Mouse (Mus musculus) stomach, embryonic 16.5 days (tissue): ENCODE data around the gene Smcr8. TPM values are rescaled to one million over a fixed set of nuclear protein-coding genes. Genes with fewer than 3 reads are reported as not detected.
"Not testable (repeated sequence)": the region's sequence is repeated elsewhere in the genome, so short reads cannot be mapped to it uniquely, and the experiment has no call there.

Experiments used
- ATAC-seq: fragments of 200-750 bp; cut with Nextera tagmentation; 2 replicates; pipeline ENCODE4 v1.8.0; 2017; ENCODE audit warnings: moderate number of reproducible peaks, moderate TSS enrichment; ENCODE audit not compliant: insufficient read depth, low FRiP score
- H3K27ac ChIP-seq: fragments of 300-500 bp; sonication (generic); 2 replicates; pipeline ENCODE4 v1.5.1; 2014; ENCODE audit warnings: low read length
- H3K27me3 ChIP-seq: fragments of 300-500 bp; sonication (generic); 2 replicates; pipeline ENCODE4 v1.6.1; 2014; ENCODE audit warnings: low read length, control low read depth, mixed read lengths; ENCODE audit not compliant: control insufficient read depth, insufficient read depth
- H3K36me3 ChIP-seq: fragments of 300-500 bp; sonication (generic); 2 replicates; pipeline ENCODE4 v1.6.1; 2014; ENCODE audit warnings: low read length; ENCODE audit not compliant: control insufficient read depth, insufficient read depth
- H3K4me1 ChIP-seq: fragments of 300-500 bp; sonication (generic); 2 replicates; pipeline ENCODE4 v1.6.1; 2014; ENCODE audit warnings: low read length, control low read depth, mixed read lengths; ENCODE audit not compliant: control insufficient read depth, insufficient read depth
- H3K4me2 ChIP-seq: fragments of 300-500 bp; sonication (generic); 2 replicates; pipeline ENCODE4 v1.6.1; 2014; ENCODE audit warnings: low read depth, low read length, mixed read lengths
- H3K4me3 ChIP-seq: fragments of 300-500 bp; sonication (generic); replicated peaks from 2 replicates; pipeline ENCODE4 v1.5.1; 2014; ENCODE audit warnings: mild to moderate bottlenecking, low read length
- H3K9ac ChIP-seq: fragments of 300-500 bp; sonication (generic); 2 replicates; pipeline ENCODE4 v1.6.1; 2014; ENCODE audit warnings: low read length
- H3K9me3 ChIP-seq: fragments of 300-500 bp; sonication (generic); replicated peaks from 2 replicates; pipeline ENCODE4 v1.6.1; 2016; ENCODE audit warnings: low read length, control low read depth; ENCODE audit not compliant: control insufficient read depth
- WGBS: fragments of 180-500 bp; shearing (Covaris S2); extraction: QIAGEN DNeasy Blood & Tissue Kit; methylation state at CpG from one replicate; pipeline ENCODE4 v1.1.7; 2014; 5-methylcytosine and 5-hydroxymethylcytosine counted together
- polyA plus RNA-seq: library from polyadenylated mRNA; unstranded; fragments of >200 nt; fragmentation: Nextera tagmentation; extraction: Ambion mirVana; gene quantifications from 2 replicates; pipeline ENCODE4 v1.2.1, GENCODE M21; 2015

The Smcr8 gene
- polyA plus RNA-seq, 1 experiment from 2014 or later: 5.6 TPM

GRCm38 (mm10) chr11:60799977-60800376 lies 22.7 kb downstream of the Smcr8 start:
- Histone ChIP-seq H3K4me1 (no peaks in the 10 kb centered on the region), H3K9ac (no peak overlapping the region), H3K4me2 (no peak overlapping the region), H3K27ac (no peak overlapping the region), H3K9me3 (no peaks in the 10 kb centered on the region), H3K36me3 (0 out of 2 replicates have a peak, but pooled peaks cover 8% of the 10 kb centered on the region), H3K4me3 (no peak overlapping the region), H3K27me3 (no peaks in the 10 kb centered on the region)
- 81% methylated on average over 4 of the region's 4 CpGs for WGBS
- no peak for ATAC-seq

- WGBS: 86% methylated on average over 1 of the region's 1 CpGs
- no peak for ATAC-seq
- Histone ChIP-seq H3K27ac (no peak overlapping the region), H3K4me1 (no peaks in the 10 kb centered on the region), H3K9ac (no peak overlapping the region), H3K27me3 (no peaks in the 10 kb centered on the region), H3K4me3 (no peak overlapping the region), H3K36me3 (0 out of 2 replicates have a peak, but pooled peaks cover 8% of the 10 kb centered on the region), H3K4me2 (no peak overlapping the region), H3K9me3 (no peaks in the 10 kb centered on the region)
Observed at GRCm38 (mm10) chr11:60800892-60801291, 23.6 kb downstream of the Smcr8 start.

- no peak overlapping the region for H3K4me3 ChIP-seq
- no peak overlapping the region for H3K9ac ChIP-seq
- no peak for ATAC-seq
- peaks cover 19% of the 10 kb centered on the region; the same call in 1 of the 2 replicates for H3K4me1 ChIP-seq
- H3K27me3 ChIP-seq: no peaks in the 10 kb centered on the region
- peak overlapping the region; percentile 80 for H3K4me2 ChIP-seq
- H3K36me3 ChIP-seq: no peaks in the 10 kb centered on the region
- H3K9me3 ChIP-seq: no peaks in the 10 kb centered on the region
- WGBS: 46% methylated on average over 4 of the region's 4 CpGs
- 0 out of 2 replicates have a peak overlapping the region, but pooled peaks have one; percentile 17 for H3K27ac ChIP-seq
Observed at GRCm38 (mm10) chr11:60808286-60809070, 31.2 kb downstream of the Smcr8 start.

GRCm38 (mm10) chr11:60809546-60809945 lies 32.2 kb downstream of the Smcr8 start:
- Histone ChIP-seq H3K27ac (peak overlapping the region; percentile 76), H3K27me3 (no peaks in the 10 kb centered on the region), H3K4me2 (peak overlapping the region; percentile 80), H3K4me3 (peak overlapping the region; percentile 57), H3K4me1 (peaks cover 19% of the 10 kb centered on the region; the same call in 1 of the 2 replicates), H3K9ac (peak overlapping the region; percentile 57; the same call in 1 of the 2 replicates), H3K36me3 (no peaks in the 10 kb centered on the region), H3K9me3 (no peaks in the 10 kb centered on the region)
- WGBS: 53% methylated on average over 1 of the region's 1 CpGs
- no peak for ATAC-seq

- no peaks in the 10 kb centered on the region for H3K36me3 ChIP-seq
- peaks cover 19% of the 10 kb centered on the region; the same call in 1 of the 2 replicates for H3K4me1 ChIP-seq
- H3K4me3 ChIP-seq: peak overlapping the region; percentile 57
- no peak for ATAC-seq
- no peaks in the 10 kb centered on the region for H3K27me3 ChIP-seq
- H3K9ac ChIP-seq: peak overlapping the region; percentile 57
- H3K9me3 ChIP-seq: no peaks in the 10 kb centered on the region
- peak overlapping the region; percentile 80 for H3K4me2 ChIP-seq
- 14% methylated on average over 14 of the region's 14 CpGs for WGBS
- peak overlapping the region; percentile 76 for H3K27ac ChIP-seq
Observed at GRCm38 (mm10) chr11:60810046-60810965, 33.0 kb downstream of the Smcr8 start.

- Histone ChIP-seq H3K27ac (peak overlapping the region; percentile 76), H3K36me3 (no peaks in the 10 kb centered on the region), H3K9ac (peak overlapping the region; percentile 57), H3K4me1 (peaks cover 19% of the 10 kb centered on the region; the same call in 1 of the 2 replicates), H3K27me3 (no peaks in the 10 kb centered on the region), H3K9me3 (no peaks in the 10 kb centered on the region), H3K4me2 (peak overlapping the region; percentile 80), H3K4me3 (peak overlapping the region; percentile 57)
- peak; percentile 99 for ATAC-seq
- WGBS: under 1% methylated on average over 29 of the region's 29 CpGs
Observed at GRCm38 (mm10) chr11:60811054-60811460, 33.7 kb downstream of the Smcr8 start.

GRCm38 (mm10) chr11:60811618-60812017 lies 34.3 kb downstream of the Smcr8 start, which contains the start of gene Shmt1:
Gene Shmt1, minus strand, starts transcription at chr11:60811718.
- ATAC-seq: not testable (repeated sequence)

GRCm38 (mm10) chr11:60816398-60816797 lies 39.1 kb downstream of the Smcr8 start:
- H3K9me3 ChIP-seq: no peaks in the 10 kb centered on the region
- no peaks in the 10 kb centered on the region for H3K36me3 ChIP-seq
- no peak overlapping the region for H3K4me3 ChIP-seq
- no peak overlapping the region for H3K27ac ChIP-seq
- H3K9ac ChIP-seq: no peak overlapping the region
- H3K4me1 ChIP-seq: no peaks in the 10 kb centered on the region
- WGBS: 72% methylated on average over 5 of the region's 5 CpGs
- no peak overlapping the region for H3K4me2 ChIP-seq
- H3K27me3 ChIP-seq: no peaks in the 10 kb centered on the region
- ATAC-seq: no peak

More at GRCm38 (mm10) chr11:60811618-60812017, 34.3 kb downstream of the Smcr8 start, which contains the start of gene Shmt1:
- Histone ChIP-seq H3K4me3 (peak within 1 kb of the TSS; percentile 57), H3K4me2 (peak within 1 kb of the TSS; percentile 80), H3K4me1 (peaks cover 19% of the 10 kb centered on the region; the same call in 1 of the 2 replicates), H3K27ac (peak within 1 kb of the TSS; percentile 76), H3K9ac (peak within 1 kb of the TSS; percentile 57)
- not testable (repeated sequence) for H3K36me3 ChIP-seq, H3K9me3 ChIP-seq, H3K27me3 ChIP-seq
- WGBS: 21% methylated on average over 6 of the region's 6 CpGs
